Mouse (Mus musculus): ENCODE measurements around the gene Rps24. TPM values are rescaled to one million over a fixed set of nuclear protein-coding genes. Genes with fewer than 3 reads are reported as not detected.

Gene Rps24
- polyA plus RNA-seq, 1 experiment from 2014 or later: 1,460 TPM

- H3K4me2 ChIP-seq (ENCODE audit: low read length): no peak overlapping the region
- H3K4me3 ChIP-seq (replicated peaks; ENCODE audit: low read depth, low read length): no peak overlapping the region
- TF ChIP-seq CTCF (IDR thresholded peaks at IDR 0.05; ENCODE audit: low read depth): no peak
- DNase-seq (ENCODE audit: low spot score) (no peak), ATAC-seq (replicated peaks; ENCODE audit: low FRiP score, low read depth) (no peak)
- no peaks in the 10 kb centered on the region for H3K36me3 ChIP-seq (ENCODE audit: insufficient read depth, low read length)
- WGBS: 69% methylated on average over 5 of the region's 5 CpGs
- H3K27ac ChIP-seq: no peak overlapping the region
- H3K9ac ChIP-seq (ENCODE audit: low read depth, low read length): no peak overlapping the region
- no peaks in the 10 kb centered on the region for H3K9me3 ChIP-seq (replicated peaks; ENCODE audit: low read length)
- H3K4me1 ChIP-seq (replicated peaks; ENCODE audit: insufficient read depth, low read length): no peaks in the 10 kb centered on the region; the same call in 1 of the 2 replicates
- H3K27me3 ChIP-seq (ENCODE audit: insufficient read depth, low read length): no peaks in the 10 kb centered on the region
These were observed 22.6 kb downstream of the Rps24 start for GRCm38 (mm10) chr14:24509557-24509956.

DNA sequence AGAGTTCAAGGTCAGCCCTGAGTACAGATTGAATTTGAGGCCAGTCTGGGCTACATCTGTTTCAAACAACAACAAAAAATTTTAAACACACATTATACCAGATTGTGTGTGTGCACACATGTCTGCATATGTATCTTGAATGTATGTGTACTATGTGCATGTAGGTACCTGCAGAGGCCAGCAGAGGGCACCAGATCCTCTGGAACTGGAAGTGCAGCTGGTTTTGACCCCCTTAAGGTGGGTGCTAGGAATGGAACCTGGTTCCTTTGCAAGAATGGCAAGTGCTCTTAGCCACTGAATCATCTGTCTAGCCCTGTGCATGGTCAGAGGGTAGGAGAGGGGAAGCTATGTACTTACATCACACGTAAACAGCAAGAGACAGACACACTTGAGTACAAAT, 23.3 kb downstream of the Rps24 start:
- no peaks in the 10 kb centered on the region; the same call in 1 of the 2 replicates for H3K4me1 ChIP-seq (replicated peaks; ENCODE audit: insufficient read depth, low read length)
- DNase-seq (ENCODE audit: low spot score) (no peak), ATAC-seq (replicated peaks; ENCODE audit: low FRiP score, low read depth) (no peak)
- no peaks in the 10 kb centered on the region for H3K9me3 ChIP-seq (replicated peaks; ENCODE audit: low read length)
- no peak overlapping the region for H3K4me3 ChIP-seq (replicated peaks; ENCODE audit: low read depth, low read length)
- no peaks in the 10 kb centered on the region for H3K36me3 ChIP-seq (ENCODE audit: insufficient read depth, low read length)
- no peak overlapping the region for H3K4me2 ChIP-seq (ENCODE audit: low read length)
- H3K27ac ChIP-seq: no peak overlapping the region
- 88% methylated on average over 1 of the region's 1 CpGs for WGBS
- H3K27me3 ChIP-seq (ENCODE audit: insufficient read depth, low read length): no peaks in the 10 kb centered on the region
- TF ChIP-seq CTCF (IDR thresholded peaks at IDR 0.05; ENCODE audit: low read depth): peak; percentile 54; the same call in 1 of the 2 replicates
- no peak overlapping the region for H3K9ac ChIP-seq (ENCODE audit: low read depth, low read length)

GRCm38 (mm10) chr14:24510679-24511078, 23.8 kb downstream of the Rps24 start:
- ATAC-seq (replicated peaks; ENCODE audit: low FRiP score, low read depth): no peak

GRCm38 (mm10) chr14:24512527-24513161, 25.7 kb downstream of the Rps24 start:
- H3K27ac ChIP-seq: no peak overlapping the region
- DNase-seq (ENCODE audit: low spot score) (no peak), ATAC-seq (replicated peaks; ENCODE audit: low FRiP score, low read depth) (no peak)
- no peak for TF ChIP-seq CTCF (IDR thresholded peaks at IDR 0.05; ENCODE audit: low read depth)
- no peaks in the 10 kb centered on the region for H3K36me3 ChIP-seq (ENCODE audit: insufficient read depth, low read length)
- no peak overlapping the region for H3K9ac ChIP-seq (ENCODE audit: low read depth, low read length)
- WGBS: 77% methylated on average over 6 of the region's 6 CpGs
- no peak overlapping the region for H3K4me2 ChIP-seq (ENCODE audit: low read length)
- H3K9me3 ChIP-seq (replicated peaks; ENCODE audit: low read length): no peaks in the 10 kb centered on the region
- H3K4me1 ChIP-seq (replicated peaks; ENCODE audit: insufficient read depth, low read length): no peaks in the 10 kb centered on the region; the same call in 1 of the 2 replicates
- no peak overlapping the region for H3K4me3 ChIP-seq (replicated peaks; ENCODE audit: low read depth, low read length)
- no peaks in the 10 kb centered on the region for H3K27me3 ChIP-seq (ENCODE audit: insufficient read depth, low read length)

More at GRCm38 (mm10) chr14:24510679-24511078, 23.8 kb downstream of the Rps24 start:
- no peak for TF ChIP-seq CTCF (IDR thresholded peaks at IDR 0.05; ENCODE audit: low read depth)
- H3K4me1 ChIP-seq (replicated peaks; ENCODE audit: insufficient read depth, low read length): no peaks in the 10 kb centered on the region; the same call in 1 of the 2 replicates
- no peak overlapping the region for H3K4me2 ChIP-seq (ENCODE audit: low read length)
- H3K9me3 ChIP-seq (replicated peaks; ENCODE audit: low read length): no peaks in the 10 kb centered on the region
- H3K4me3 ChIP-seq (replicated peaks; ENCODE audit: low read depth, low read length): no peak overlapping the region
- no peaks in the 10 kb centered on the region for H3K36me3 ChIP-seq (ENCODE audit: insufficient read depth, low read length)
- 91% methylated on average over 2 of the region's 2 CpGs for WGBS
- no peak for DNase-seq (ENCODE audit: low spot score)
- H3K9ac ChIP-seq (ENCODE audit: low read depth, low read length): no peak overlapping the region
- H3K27ac ChIP-seq: no peak overlapping the region
- no peaks in the 10 kb centered on the region for H3K27me3 ChIP-seq (ENCODE audit: insufficient read depth, low read length)

DNA sequence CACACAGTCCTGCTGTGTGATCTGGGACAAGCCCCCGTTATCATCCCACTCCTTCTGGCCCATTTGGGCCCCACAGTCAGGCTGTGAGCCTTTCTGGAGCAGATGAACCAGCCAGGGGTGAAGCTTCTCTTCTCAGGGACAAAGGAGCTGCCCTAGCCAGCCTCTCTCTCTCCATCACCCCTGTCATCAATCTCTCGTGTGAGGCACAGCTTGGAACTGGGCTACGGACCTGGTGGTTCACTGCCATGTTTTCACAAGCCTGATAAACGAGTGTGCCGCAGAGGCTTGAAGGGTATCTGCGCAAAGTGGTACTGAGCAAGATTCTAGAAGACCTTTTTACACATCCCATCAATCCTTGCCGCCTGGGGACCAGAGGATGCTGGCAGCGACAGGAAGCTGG, 34.7 kb downstream of the Rps24 start:
- TF ChIP-seq CTCF (IDR thresholded peaks at IDR 0.05; ENCODE audit: low read depth): no peak
- H3K4me2 ChIP-seq (ENCODE audit: low read length): no peak overlapping the region
- H3K9ac ChIP-seq (ENCODE audit: low read depth, low read length): no peak overlapping the region
- H3K27me3 ChIP-seq (ENCODE audit: insufficient read depth, low read length): no peaks in the 10 kb centered on the region
- WGBS: 35% methylated on average over 8 of the region's 8 CpGs
- H3K36me3 ChIP-seq (ENCODE audit: insufficient read depth, low read length): no peaks in the 10 kb centered on the region
- H3K27ac ChIP-seq: no peak overlapping the region
- ATAC-seq (replicated peaks; ENCODE audit: low FRiP score, low read depth): no peak
- no peaks in the 10 kb centered on the region for H3K4me1 ChIP-seq (replicated peaks; ENCODE audit: insufficient read depth, low read length)
- DNase-seq (ENCODE audit: low spot score): no peak
- H3K4me3 ChIP-seq (replicated peaks; ENCODE audit: low read depth, low read length): no peak overlapping the region
- H3K9me3 ChIP-seq (replicated peaks; ENCODE audit: low read length): no peaks in the 10 kb centered on the region

DNA sequence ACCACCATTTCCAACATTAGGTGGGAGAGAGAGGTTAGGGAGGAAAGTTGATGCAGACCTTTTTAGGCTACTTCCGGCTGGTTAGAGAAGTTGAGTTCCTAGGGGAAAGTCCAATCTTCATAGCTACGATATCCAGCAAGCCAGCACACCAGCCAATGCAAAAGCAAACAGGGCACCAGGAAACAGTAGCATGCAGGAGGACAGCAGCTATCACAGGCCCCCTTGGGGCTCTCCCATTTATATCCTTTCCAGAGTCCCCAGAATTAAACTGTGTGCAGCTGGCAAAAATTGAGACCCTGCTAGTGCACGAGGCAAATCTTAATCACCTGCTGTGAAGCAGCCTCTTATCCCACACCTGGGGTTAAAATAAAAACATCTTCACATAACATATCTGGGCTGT, 38.2 kb downstream of the Rps24 start:
- no peak overlapping the region for H3K4me2 ChIP-seq (ENCODE audit: low read length)
- H3K4me1 ChIP-seq (replicated peaks; ENCODE audit: insufficient read depth, low read length): no peaks in the 10 kb centered on the region; the same call in 1 of the 2 replicates
- WGBS: 70% methylated on average over 3 of the region's 3 CpGs
- no peak for DNase-seq (ENCODE audit: low spot score)
- TF ChIP-seq CTCF (IDR thresholded peaks at IDR 0.05; ENCODE audit: low read depth): no peak
- H3K27ac ChIP-seq: no peak overlapping the region
- no peaks in the 10 kb centered on the region for H3K9me3 ChIP-seq (replicated peaks; ENCODE audit: low read length)
- no peak for ATAC-seq (replicated peaks; ENCODE audit: low FRiP score, low read depth)
- H3K36me3 ChIP-seq (ENCODE audit: insufficient read depth, low read length): no peaks in the 10 kb centered on the region
- H3K9ac ChIP-seq (ENCODE audit: low read depth, low read length): no peak overlapping the region
- no peak overlapping the region for H3K4me3 ChIP-seq (replicated peaks; ENCODE audit: low read depth, low read length)
- no peaks in the 10 kb centered on the region for H3K27me3 ChIP-seq (ENCODE audit: insufficient read depth, low read length)
